Mouse (Mus musculus) naive thymus-derived CD4-positive, alpha-beta T cell, adult 2 months (primary cell): ENCODE measurements around the gene C2cd3.
"Not testable (repeated sequence)": the region's sequence is repeated elsewhere in the genome, so short reads cannot be mapped to it uniquely, and the experiment has no call there.

Experiments
- DNase-seq: peaks from one replicate; pipeline ENCODE4 v3.0.0-alpha.2; 2011; ENCODE audit warnings: low read depth

The C2cd3 gene

DNA sequence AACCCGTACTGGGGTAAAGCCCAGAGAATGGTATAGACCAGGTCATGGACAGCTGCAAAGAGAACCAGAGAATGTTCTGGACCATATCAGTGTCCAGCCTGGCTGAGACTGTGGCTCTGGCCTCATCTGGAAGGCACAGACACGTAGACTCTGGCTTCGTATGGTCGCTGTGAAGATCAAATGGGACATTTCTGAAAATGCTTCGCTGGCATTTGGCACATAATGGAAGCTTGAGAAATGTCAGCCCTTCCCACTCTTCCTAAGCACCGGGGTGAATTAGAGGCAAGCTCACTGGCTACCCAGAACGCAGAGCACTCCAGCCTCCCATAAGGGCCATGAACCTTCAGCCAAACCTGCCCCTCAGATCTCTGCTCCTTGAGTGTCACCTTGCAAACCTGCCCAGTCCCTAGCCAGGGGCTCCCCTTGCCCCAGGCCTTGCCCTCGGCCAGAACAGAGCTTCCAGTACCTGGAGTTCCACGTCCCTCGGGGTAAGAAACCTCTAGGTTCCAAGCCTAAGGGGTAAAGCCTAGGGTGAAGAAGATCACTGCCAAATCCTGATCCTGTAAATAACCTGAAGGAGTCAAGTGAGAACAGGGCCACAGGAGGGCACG, 98.9 kb downstream of the C2cd3 start:
- DNase-seq, result no peak

DNA sequence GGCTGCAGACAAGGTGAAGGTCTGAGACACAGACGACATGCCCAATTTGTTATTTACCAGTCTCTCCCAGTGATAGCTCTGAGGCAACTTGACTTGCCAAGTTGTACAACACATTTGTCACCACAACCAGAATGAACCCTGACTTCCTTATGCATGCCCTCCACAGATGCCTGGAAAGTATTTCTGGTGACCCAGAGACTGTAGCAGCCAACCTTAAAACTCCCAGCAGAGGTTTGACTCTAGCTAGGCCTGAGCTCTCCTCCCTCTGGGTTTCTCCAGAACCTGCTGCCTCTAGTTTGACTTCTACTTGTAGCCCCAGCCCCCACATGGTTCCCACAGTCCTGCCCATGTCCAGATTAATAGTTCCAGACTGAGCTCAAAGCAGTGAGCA, 99.4 kb downstream of the C2cd3 start:
- DNase-seq, result no peak

DNA sequence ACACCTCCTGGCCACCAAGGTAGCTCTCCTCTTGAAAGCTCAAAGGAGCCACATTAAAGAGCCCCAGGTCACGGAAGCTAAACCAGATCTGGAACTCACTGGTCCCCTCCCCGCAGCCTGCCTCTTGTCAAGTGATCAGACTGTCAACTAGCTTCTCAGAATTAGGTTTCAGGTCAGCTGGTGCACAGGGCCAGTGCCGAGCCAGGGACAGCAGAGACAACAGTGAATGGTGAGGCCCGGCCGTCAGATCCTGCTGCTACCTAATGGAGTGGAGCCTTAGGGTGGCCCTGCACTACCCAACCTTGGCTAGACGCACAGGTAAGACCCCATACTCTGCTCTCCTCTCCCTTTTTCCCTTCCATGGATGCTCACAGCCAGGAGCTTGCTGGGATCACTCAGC, 100.7 kb downstream of the C2cd3 start, which contains the start of gene Ucp3:
Gene Ucp3, plus strand, starts transcription at position 214 of the 400 bp plus-strand sequence.
- DNase-seq, result no peak

DNA sequence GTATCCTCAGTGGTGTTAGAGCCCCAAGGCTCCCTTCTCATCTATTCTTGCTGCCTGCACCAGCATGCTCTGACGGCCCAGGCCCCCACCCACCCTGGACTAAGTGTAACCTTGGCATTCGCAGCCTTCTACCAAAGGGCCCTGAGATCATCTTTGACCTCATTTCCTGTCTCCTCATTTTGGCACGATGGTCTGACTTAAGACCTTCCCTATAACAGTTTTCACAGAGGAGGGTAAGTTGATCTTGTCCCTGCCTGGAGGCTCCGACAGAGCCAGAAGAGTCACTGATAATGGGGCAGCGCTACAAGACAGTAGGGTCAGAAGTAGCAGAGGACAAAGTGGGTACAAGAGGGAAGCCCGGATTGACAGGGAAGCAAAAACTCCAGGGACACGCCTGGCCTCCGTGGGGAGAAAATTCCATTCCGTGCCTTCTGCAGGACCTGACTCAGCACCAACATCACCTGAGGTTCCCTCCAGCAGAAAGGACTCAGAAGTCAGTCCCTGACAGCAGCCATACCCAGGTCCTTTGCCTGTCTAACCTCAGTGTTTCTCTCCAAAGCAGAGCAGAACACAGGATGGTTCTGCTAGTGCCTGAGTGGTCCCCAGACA, 101.9 kb downstream of the C2cd3 start:
- no peak for DNase-seq

DNA sequence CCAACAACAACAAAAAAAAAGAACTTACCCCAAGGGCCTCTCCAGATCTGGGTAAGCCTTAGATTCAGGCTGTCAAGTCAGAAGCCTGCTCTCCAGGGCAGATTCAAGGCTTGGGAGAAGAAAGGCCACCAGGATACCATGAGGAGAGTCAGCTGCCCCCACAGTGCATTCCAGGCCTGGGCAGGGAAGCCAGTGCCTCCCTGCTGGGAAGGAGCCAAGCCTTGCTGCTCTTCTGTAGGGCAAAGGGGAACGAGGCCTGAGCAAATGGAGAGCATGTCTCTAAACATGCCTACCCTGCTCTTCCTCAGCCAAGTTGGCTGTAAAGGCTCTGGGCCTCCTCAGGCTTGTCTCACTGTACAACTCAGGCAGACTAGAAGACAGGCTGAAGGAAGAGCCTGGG, 102.6 kb downstream of the C2cd3 start:
- DNase-seq, result no peak

DNA sequence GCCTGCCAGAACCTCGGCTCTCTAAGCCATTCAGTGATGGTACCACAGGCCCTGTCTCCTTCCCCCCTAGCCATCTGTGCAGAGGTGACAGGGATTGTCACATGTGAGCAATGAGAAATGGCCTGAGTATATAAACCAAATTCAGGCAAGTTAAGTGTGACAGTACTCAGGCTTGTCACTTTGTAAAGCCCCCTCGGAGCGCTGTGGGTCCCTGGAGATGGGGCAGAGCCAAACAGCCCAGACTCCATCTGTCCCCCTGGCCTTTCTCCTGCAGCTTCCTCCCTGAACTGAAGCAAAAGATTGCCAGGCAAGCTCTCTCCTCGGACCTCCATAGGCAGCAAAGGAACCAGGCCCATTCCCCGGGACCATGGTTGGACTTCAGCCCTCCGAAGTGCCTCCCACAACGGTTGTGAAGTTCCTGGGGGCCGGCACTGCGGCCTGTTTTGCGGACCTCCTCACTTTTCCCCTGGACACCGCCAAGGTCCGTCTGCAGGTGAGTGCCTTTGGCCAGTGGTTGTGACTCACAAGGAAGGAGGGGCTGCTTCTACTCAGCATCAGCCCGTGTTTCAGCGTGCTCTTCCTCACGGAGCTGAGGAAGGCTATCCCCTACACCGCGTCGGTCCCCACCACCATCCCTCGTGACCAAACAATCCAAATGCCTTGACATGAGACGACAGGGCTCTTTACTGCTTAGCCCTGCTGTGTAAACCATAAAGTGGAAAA, 107.2 kb downstream of the C2cd3 start:
- no peak for DNase-seq

DNA sequence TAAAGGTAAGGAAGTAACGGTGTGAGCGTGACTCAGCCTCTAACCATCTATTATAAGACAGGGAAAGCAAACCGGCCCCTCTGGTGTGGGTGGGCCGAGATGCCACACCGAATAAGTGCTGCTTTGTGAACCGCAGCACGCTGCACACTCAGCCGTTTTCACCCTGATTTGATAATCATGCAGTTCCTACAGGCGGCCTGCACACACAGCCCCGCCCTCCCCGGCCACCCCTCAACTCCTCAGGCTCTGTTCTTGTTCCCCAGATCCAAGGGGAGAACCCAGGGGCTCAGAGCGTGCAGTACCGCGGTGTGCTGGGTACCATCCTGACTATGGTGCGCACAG, 107.8 kb downstream of the C2cd3 start:
- no peak for DNase-seq

DNA sequence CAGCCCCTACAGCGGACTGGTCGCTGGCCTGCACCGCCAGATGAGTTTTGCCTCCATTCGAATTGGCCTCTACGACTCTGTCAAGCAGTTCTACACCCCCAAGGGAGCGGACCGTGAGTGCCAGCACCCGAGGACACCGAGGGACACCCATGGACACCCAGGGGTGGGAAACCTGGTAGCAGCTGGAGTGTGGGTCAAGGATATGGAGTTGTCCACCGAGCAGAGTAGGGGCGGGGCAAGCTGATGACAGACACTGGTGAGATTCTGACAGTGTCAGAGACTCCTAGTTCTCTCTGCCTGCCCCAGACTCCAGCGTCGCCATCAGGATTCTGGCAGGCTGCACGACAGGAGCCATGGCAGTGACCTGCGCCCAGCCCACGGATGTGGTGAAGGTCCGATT, 108.1 kb downstream of the C2cd3 start:
- no peak for DNase-seq

DNA sequence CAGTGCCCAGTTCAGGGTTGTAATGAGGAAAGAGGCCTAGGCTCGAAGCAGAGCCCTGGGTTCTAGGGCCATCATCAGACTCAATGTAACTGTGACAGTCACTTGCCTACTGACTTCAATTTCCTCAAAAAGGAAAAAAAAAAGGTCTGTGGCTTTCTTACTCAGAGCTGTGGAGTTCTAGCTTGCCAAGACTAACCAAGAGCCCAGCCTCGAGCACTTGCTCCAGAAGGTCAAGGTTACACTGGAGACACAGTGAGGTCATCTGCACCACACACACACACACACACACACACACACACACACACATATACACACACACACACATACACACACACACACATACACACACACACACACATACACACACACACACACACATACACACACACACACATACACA, 110.0 kb downstream of the C2cd3 start:
- DNase-seq, result not testable (repeated sequence)

DNA sequence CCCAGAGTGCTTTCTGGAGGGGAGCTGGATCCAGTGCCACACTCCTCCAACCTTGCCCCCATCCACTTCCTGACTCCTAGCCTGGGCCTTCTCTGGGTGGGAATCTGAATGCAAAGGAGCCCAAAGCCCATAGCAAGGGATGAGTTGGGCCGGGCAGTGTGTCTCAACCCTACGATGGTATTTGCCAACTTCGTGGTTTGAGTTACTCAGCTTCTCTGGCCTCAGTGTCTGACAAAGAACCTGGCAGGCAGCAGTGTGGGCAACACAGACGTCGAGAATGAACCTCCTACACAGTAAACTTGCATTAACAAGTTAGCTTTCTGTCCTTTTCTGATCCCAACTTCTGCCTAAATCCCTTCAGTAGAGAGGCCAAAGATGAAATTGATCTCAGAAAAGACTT, 112.5 kb downstream of the C2cd3 start:
- no peak for DNase-seq

DNA sequence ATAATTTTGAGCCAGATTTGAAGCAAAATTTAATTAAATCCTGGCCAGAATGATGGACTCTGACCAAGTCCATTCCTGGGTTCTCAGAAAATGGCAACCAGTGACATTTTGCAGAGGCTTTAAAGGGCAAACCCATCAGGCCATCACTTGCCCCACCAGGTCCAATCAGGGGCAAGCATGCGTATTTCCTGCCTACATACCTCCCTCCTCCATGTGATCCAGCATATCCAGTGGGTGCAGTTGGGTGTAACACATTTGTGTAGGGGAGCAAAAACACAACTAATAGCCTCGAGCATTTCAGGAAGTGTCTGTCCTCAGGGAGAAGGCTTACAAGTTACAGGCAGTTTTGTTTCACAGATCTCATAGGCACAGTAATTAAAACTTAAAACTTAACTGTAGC, 115.3 kb downstream of the C2cd3 start:
- no peak for DNase-seq

DNA sequence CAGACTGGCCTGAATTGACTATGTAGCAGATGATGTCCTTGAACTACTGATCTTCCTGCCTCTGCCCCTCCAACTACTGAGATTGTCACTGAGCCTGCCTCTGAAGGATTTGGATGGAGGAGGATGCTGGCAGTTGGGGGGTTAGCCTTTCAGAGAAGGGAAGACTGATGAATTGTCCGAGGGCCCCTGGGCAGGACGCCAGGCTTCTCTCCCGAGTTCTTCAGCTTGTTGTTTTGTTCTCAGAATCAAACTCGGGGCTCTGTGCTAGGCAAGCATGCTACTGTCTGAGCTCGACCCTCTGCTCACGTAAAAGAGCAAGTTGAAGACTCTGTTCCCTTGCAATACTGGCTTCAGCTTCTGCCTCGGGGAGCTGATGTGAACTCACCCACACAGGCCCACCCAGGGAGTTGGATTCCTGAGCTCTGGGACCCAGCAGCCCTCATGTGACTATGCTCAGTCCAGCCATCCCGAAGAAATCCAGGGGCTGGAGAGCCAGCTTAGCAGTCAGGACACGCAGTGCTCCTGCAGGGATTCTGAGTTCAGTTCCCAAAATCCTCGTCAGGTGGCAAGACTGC, 116.5 kb downstream of the C2cd3 start:
- DNase-seq, result no peak

DNA sequence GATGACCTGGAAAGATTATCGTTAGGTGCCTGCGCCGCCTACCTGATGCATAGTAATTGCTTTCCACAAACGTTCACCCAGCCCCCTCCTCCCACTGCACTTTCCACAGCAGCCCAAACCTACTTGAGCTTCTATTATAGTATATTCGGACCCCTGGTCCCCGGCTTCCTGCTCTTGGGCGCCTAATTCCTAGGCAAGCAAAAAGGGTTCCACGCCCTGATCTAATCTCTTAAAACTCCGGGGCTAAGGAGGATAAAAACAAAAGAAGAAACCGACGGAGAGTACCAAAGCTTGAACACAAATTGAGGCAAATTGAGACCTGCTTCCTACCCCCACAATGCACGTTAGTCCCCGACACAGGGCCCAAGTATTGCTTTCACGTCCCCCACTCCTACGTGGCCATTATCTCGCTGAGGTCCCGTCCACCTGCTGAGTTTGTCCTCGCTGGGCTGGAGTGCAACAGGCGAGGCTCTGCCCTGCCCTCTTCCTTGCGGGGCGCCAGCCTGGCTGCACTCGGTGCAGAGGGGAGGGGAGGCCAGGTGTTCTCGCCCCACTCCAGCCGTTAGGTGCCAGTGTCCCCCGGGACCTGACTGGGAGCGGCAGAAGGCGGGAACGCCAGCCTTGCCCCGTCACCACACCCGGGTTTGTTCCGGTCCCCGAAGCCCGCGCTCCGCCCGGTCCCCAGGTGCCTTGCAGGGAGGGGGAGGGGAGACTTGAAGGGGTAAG, 120.5 kb downstream of the C2cd3 start:
- peak; percentile 59 for DNase-seq

DNA sequence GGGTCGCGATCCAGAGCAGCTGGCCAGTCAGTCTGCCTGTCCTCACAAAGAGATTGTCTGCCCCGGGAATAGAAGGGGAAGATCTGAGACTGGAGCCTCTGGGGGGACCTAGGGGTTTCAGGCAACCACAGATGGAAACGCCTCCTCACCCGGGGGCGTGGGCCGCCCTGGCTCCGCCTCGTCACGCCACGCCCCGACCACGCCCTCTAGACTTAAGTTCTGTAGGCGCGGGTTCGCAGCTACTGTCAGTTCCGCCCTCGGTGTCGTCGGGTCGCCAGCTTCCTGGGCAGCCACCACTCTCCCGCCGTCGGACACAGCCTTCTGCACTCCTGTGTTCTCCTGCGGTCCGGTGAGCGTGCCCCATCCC, 121.1 kb downstream of the C2cd3 start, which contains the start of gene Ucp2:
Gene Ucp2, plus strand, starts transcription at position 221 of the 367 bp plus-strand sequence.
- DNase-seq, result peak; percentile 97

DNA sequence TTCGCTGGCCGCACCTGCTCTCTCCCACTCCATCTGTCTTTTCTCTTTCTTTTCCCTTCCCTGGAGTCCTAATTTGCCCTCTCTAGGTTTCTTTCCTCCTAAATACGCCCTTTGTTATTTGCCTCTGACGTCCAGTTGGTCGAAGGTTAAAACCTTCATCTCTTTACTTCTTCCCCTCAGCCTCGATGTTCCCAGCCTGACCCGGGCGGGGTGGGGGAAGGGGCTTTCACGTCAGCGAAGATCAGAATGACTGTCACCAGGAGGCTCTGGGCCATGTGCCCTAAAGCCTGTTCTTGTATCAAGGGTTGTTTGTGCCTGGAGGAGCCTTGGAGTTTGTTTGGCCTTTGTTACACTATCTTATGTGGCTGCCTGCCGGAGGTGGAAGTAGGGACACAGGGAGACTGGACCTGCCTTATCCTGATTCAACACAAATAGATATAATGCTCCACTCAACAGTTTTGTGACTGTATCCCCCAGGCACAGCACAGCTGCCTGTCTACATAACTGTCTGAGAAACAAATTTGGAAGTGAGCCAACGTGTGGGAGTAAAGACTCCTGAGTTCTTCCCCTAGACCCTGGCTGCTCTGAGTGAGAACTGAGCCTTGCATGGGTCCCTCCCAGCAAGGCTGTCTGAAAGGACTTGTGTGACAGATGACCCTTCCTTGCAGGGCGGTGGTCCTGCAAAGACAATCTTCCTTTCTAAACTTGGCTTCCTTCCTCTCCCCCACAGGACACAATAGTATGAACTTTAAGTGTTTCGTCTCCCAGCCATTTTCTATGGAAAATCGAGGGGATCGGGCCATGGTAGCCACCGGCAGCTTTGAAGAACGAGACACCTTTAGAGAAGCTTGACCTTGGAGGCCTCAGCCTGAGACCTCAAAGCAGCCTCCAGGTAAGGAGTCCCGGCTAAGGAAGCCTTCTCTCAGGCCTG, 121.7 kb downstream of the C2cd3 start:
- peak; percentile 82 for DNase-seq

DNA sequence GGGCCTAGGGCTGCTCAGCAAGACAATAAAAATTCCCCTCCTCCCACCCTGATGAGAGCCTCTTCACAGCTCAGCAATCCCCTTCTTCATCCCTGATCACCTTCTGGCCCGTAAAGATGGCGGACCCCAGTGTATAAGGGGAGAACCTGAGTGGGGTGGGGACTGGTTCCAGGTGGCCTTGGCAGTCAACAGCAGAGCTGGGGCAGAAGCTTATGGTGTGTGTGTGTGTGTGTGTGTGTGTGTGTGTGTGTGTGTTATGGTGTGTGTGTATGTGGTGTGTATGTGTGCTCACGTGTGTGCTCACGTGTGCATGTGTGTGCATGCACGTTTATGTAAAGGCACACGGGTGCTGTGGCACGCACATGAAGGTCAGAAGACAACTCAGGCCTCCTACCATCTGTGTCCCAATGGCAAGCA, 122.4 kb downstream of the C2cd3 start:
- peak; percentile 73 for DNase-seq

DNA sequence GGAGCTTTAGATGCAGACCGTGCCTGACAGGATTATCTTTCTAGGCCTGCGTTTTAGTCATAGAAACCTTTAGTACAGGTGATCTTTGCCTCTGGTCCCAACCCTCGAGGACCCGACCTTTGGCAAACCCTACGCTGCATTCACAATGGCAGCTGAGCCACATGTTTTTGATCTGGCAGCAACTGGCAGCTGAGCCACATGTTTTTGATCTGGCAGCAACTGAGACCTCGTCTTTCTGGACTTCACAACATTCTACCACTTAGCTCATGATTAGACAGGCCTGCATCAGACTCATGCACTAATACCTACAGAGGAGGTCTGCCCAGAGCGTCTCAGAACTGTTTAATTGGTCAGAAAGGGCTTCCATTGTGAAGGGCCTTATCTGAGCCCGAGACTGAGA, 123.0 kb downstream of the C2cd3 start:
- DNase-seq, result no peak

DNA sequence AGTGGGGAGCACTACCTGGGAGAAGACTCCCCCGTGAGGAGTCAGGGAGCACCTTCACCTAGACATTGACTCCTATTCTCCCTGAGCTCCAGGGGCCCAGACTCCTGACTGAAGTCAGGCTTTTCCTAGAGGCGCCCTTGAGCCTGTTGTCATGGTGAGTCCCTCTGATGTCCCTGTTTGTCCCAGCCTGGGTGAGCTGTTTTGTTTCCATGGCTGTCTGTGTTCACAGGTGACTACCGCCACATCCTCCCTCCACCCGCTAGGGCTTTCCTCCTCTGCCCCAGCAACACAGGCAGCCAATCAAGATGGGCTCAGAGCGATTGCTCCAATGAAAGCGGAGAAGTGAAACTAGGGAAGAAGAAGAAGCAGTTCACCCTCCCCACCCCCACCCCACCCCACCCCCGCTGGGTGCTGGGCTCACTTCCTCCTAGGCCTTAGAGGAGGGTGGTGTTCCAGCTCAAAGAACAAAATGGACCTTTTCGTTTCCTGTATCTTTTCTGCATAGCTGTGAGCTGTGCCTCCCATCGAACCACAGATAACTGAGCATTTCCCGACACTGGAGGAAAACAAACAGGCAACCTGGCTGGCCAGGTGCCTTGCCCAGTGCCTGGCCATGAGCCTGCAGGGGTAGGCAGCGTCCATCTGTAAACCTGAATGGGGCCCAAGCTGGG, 123.7 kb downstream of the C2cd3 start:
- DNase-seq, result peak; percentile 96

DNA sequence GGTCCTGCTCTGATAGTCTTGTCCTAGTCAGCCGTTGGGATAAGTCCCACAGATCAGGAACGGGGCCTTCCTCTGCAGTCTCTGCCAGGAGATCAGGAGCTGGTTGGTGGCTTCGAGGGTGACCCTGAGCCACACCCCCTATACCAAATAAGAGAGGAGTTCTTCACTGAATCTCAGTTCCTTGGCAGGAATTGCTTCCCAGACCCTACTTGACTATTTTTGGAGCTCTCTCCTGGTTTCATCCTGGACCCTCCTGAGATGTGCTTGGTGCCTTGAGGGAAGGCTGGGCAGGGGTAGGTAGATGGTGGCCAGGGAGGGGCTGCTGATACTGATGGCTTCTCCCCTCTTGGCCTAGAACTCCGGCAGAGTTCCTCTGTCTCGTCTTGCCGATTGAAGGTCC, 124.3 kb downstream of the C2cd3 start:
- DNase-seq, result no peak

DNA sequence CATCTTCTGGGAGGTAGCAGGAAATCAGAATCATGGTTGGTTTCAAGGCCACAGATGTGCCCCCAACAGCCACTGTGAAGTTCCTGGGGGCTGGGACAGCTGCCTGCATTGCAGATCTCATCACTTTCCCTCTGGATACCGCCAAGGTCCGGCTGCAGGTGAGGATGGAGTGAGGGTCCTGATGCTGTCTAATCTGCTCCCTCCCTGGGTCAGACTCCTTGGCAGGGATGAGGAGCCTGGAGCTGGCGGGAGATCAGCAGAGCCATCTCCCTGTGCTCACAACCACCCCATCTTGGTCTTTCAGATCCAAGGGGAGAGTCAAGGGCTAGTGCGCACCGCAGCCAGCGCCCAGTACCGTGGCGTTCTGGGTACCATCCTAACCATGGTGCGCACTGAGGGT, 124.8 kb downstream of the C2cd3 start:
- DNase-seq, result no peak

DNA sequence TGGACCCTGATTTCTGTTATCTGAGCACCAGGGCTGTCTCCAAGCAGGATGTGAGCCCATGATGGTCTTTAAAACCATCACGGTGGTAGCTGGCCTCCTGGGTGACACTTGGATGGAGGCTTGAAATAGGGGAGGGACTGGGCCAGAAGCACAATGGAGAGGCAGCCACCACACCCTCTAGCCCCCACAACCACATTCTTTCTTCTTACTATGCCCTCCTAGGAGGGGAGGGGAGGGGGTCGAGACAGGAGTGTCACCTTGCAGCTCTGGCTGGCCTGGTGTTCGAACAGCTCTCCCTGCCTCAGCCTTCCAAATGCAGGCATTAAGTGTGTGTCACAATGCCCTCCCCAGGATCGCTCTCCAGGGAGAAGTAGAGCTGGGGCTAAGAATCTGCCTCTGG, 125.4 kb downstream of the C2cd3 start:
- DNase-seq, result no peak
